Mouse (Mus musculus) cerebellum, adult 18-20 months (tissue): ENCODE measurements around the gene Ccdc136.

ENCODE experiments used
- DNase-seq, 2 experiments: peaks; one replicate each; pipeline ENCODE4 v3.0.0; 2021

Gene Ccdc136

DNA sequence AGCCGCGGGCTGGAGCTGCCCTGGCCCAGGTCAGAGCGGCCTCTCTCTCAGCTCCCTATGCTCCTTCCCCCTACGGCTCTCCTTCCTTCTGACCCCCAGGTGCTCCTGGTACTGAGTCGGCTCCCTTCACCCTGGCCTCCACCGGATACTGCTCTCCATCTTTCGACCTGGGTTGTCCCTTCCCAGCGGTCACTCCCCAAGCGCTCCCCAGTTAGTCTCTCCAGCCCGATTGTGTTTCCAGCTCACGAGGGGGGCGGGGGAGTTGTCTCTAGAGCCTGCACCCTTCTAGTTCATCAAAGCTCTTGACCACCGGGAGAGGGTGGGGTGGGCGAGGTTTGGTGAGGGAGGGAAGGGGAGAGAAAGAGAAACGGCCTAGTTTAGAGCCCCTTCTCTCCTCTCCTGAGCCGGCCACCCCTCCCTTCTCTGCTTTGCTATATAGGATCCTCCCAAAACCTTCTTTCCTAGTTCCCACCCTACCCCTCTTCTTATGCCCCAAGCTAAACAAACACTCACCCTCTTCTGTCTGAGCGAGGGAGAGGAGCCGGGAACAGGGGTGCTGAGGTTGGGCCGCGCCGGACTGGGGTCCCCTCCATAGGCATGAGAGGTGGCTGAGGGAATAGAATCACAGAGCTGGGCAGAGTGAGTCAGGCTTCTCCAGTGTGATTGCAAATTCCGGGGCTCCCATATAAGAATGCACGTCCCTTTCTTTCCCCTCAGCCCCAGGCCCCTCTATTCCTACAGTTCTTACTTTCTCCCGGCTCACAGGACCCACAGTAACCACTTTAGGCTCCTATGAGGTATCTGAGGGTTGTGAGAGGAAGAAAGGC, 818 bp downstream of the Ccdc136 start:
- peak; percentile 45 to 56 for DNase-seq

DNA sequence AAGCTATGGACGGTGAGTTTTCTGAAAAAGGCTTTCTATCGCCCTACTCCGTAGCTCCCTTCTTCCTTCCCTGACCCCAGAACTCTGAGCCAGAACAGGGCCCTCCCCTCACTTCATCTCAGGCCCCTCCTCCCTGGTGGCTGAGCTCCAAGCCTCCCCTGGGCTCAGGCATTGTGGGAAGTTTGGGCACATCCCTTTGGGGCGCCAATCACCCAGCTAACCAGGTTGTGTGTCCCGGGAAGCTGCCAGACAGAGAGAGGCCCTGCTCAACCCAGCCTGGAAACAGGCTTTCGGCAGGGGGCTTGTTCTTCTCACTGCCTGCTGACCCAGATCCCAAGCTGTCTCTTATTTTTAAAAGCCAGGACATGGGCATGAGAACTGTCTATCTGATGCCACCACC, 1.5 kb downstream of the Ccdc136 start:
- peak; percentile 69 to 72 for DNase-seq

DNA sequence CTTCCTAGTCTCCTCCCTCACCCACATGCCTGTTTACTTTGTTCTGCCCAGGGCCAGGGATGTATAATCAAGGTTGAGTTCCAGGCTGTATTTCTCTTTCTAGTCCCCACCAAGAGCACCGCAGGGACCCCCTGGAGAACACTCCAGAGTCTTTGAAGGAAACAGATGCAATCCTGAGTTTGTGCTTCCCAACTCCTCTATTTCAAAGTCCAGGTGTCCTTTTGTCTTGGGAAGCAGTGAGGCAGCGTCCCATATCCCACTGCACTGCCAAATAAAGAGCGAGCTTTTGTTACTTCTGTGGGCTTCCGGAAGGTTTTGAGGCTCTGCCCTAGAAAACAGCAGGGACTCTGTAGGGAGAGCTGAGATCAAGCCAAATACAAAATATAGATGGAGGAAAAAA, 3.7 kb downstream of the Ccdc136 start:
- DNase-seq: no peak

DNA sequence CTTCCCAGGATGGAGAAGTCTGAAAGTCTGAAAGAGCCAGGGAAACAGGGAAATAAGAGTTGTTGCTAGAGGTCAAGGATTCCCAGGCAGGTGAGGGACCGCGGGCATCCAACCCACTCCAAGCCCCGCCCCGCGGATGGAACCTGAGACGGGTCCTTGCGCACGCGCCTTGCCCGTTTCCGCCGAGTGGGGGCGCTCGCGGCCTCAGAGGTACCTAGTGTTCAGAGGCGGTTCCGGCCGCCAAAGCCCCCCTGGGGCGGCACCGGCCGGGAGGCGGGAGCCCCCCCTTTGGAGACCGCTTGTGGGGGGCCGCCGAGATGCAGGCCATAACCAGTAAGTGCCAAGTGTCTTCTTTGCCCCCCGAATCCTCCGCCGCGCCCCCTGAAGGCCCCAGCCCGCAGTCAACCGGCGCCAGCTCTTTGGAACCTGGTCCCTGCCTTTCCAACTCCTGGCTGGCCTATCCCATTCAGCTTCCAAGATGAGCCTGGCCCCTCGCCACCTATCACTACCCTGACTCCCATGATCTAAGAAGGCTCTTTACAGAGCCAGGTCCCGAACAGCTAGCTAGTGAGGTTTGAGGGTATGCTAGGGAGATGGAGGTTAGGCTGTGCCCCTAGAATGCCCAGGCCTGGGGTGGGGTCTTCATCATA, 6.7 kb downstream of the Ccdc136 start:
- peak; percentile 27 to 39 for DNase-seq

DNA sequence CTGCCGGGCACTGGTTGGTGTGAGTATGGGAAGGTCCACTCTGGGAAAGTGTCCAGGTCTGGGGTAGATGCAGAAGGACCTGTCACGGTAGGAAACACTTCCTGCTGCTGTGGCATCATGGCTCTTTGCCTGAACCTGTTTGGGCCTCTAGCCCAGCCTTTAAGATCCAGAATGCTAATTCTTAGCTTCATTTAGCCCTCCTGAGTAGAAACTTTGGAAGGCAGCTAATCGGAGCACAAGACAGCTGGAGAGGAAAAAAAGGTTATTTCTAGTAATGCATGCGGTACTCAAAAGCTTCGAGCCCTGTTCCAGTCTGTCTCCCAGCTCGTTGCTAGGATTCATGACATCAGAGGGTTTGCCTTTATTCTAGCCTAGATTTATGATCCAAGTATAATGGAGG, 10.3 kb downstream of the Ccdc136 start:
- peak in 1 of 2 experiments; percentile 34 for DNase-seq

DNA sequence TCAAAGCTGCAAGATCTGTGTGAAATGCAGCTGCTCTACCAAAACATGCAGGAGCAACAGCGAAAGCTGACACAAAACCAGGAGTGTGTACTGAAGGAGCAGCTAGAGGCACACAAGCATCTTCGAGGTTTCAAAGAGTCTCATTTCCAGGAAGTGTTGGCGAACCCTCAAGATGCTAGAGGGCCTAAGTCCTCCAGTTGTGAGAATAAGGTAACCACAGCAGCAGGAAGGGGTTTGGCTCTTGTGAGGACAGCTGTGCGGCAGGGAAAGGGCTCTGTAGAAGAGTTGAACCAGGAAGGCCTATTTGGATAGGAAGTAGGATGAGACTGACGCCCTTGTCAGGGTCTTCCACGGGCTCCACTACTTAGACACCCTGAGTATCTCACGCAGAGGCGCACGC, 19.3 kb downstream of the Ccdc136 start:
- no peak for DNase-seq

DNA sequence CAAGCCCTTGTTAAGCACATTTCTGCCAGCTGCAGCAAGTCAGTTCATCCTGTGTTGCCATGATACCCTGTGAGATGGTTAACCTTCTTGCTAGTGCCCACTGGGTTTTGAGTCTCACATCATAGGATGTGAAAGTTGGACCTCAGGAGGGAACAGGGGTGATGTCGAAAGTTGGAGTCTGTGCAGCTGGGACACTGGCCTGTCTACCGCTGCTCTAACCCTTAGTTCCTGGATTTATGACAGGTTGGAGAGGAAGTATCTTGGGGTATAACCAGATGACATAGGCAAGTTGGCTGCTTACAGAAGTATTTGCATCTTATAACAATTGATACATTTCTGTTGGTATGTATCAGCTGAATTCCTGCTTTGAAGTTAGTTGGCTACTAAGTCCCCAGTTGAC, 24.5 kb downstream of the Ccdc136 start:
- no peak for DNase-seq

DNA sequence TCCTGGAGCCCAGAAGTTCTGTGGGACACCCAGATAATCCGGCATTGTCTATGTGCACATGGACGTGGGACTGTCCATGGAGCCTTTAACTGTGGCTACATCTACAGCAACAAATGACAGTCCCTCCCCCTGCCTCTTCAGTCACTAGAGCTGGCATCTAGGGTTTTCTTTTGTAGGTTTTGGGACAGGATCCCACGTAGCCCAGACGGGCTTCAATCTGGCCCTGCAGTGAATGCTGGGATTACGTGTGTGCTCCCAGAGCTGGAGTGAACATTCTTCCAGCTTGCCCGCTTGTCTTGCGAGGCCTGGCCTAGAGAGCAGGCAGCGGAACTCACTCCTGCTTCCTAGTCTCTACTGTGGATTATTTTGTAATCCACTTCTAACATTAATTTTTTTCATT, 29.0 kb downstream of the Ccdc136 start:
- no peak for DNase-seq

DNA sequence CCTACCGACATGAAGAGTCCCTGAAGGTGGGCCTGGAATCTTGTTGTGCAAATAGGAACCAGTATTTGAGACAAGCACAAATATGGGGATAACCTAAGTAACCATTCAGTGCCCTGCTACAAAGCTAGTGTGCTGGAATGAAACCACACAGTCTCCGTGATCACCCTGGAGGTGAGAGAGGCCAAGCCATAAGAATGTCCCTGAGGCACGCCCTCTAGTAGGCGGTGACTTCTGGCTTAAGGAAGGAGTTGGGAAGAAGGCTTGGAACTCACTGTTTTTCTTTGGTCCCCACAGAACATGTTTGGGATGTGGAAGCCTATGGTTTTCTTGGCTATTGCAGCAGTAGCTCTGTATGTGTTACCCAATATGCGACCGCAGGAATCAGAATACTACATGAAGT, 30.2 kb downstream of the Ccdc136 start:
- DNase-seq: no peak

DNA sequence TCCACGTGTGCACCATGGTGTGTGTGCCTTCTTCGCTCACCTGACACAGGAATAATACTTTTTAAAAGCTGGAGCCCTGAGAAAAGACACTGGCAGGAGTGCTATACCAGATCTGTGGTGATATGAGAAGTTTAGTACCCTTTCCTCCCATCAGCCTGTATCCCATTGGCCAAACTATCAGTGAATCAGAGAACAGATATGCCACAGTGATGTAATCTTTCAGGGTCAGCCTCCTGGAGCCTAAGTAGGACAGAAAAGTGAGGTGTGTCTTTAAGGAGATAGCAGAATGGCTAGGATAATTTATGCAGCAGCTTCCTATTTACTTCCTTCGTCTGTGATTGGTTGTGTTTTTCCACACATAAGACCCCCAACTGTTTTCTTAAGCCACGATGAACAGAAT, 32.1 kb downstream of the Ccdc136 start:
- DNase-seq: no peak

DNA sequence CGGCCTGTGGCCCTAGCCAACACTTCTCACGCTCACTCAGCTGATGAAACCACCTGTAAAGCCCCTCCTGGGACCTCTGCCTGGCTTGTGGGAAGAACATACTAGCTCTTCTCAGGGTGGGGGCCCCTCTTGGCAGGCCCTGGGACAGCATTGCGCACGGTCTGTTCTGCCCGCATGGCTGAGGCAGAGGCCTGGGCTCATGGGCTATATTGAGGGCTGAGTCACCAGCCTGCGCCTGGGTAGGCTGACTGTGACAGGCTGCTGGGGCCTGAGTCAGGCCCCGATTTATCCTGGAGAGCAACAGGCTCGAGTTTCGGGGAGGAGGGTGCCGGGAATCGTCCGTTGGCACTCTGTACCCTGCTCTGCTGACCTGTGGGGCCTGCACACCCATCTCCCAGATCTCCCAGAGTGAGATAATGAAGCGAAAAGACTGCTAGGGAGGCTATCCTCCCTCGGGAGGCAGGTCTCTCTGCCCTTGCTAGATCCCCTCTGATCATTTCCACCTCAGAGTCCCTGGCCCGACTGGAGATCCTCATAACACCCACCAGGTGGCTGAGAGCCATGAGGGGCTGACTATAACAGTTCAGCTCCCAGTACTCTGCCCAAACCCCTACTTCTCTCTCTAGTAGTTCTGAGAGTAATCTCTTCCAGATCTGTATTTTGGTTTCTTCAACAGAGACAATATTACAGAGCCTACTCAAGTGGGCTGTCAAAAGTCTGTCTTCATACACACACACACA, 34.7 kb downstream of the Ccdc136 start:
- no peak for DNase-seq

DNA sequence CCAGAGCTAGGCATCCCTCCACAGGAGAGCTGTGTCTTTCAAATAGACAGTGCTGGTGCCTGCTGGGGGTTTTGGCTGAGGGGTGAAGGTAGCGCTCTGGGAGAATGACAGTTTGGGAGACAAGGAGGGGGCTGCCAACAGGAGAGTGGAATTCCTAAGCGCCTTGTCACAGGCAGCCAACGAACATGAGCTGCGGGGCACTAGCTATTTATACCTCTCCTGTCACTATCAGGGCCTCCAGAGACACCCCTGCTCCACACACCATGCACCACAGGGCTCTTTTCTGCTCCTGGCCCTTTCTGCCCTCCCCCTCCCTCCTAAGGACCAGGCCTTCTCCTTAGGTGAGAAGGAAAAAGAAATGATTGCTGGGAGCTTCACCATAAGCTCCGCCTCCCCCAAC, 35.4 kb downstream of the Ccdc136 start:
- no peak for DNase-seq

DNA sequence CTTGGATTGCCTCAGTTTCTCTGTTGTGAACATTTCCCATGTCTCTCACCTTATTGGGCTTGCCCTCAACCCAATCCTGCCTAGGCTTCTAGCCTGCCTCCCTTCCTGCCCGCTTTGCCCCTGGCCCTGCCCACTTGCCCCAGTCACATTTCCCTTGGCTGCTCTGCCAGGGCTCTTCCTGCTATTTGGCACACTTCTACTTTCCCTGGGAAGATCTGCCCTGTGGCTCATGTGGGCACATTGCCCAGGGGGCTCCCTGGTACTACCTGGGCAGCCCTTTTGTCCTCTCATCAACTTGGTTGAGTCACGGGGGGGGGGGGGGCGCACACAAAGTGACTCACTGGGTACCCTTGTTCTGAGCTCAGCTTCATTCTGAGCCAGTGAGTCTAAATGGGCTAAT, 36.0 kb downstream of the Ccdc136 start:
- no peak for DNase-seq

DNA sequence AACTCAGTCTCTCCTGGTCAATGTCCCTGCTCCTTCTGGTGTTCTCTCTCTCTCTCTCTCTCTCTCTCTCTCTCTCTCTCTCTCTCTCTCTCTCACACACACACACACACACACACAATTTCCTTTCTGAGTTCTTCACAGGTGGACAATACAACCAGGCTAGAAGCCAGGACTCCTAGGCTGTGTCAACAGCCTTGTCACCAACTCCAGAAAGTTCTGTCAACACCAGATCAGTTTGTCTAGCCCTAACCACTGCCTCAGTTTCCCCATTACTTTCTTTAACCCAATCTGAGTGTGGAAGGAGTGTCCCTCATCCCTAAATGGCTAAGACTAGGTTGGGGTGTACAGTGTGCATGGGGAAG, 36.5 kb downstream of the Ccdc136 start:
- no peak for DNase-seq

DNA sequence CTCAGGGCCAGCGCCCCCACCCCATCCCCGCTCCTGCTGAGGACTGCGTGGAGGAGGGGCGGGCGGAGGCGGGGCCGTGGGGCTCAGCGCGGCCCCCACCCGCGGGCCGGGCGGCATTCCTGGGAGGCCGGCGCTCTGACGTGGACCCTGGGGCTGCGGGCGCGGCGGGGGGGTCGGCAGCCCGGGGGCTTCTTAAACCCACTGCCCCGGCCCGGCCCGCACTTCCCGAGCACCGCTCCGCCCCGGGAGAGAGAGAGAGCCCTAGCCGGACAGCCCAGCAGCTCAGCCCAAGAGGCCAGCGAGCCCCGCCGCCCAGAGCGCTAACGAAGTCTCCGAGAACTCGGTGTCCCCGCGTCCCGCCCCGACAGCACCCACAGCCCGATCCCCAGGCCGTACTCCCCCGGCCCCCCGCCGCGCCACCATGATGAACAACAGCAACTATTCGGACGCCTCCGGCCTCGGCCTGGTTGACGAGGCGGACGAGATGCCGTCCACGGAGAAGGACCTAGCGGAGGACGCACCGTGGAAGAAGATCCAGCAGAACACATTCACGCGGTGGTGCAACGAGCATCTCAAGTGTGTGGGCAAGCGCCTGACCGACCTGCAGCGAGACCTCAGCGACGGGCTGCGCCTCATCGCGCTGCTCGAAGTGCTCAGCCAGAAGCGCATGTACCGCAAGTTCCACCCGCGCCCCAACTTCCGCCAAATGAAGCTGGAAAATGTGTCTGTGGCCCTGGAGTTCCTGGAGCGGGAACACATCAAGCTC, 37.1 kb downstream of the Ccdc136 start, which contains the start of gene Flnc:
Flnc (plus strand) TSS at position 219 of the 766 bp plus-strand sequence.
- peak in 1 of 2 experiments; percentile 18 for DNase-seq

DNA sequence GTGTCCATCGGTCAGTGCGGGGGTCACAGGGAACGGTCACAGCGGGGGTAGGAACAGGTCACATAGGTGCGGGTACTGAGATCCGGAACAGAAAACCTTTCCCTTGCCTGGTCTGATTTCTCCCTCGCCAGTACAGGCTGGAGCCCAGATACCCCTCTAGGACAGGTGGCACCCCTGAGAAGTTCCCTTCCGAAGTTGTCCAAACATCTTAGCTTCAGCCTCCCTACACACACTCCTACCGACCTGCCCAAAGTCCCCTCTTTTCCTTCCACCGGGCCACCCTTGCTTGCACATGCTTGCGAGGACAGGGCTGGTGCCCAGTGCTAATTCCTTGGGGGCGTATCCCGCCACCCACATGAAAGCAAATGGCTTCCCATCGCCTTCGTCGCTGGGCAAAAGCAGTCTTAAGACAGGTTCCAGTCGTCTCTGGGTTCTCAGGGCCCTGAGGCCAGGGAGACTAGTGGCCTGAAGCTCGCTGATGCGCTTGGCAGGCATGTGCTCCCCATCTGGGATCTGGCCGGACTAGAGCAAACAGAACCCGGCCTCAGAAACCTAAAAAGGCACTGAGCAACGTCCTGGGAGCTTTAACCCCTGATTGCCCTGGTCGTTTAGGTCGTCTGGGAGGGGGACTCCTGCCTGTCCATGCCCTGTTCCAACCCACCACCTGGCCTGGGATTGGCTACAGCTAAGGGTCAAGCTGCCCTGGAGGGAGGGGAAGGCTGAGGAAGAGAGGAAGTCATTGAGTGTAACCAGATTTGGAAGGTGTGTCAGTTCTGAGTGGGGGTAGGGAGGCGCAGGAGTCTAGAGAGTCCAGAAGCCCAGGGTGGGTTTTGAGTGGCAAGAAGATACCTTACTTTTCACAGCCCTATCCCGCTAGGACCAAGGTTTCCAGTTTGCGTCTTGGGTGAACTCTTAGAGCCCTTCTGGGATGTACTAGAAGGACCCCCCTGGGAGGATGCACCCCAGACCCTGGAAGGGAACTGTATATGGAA, 38.0 kb downstream of the Ccdc136 start:
- peak in 1 of 2 experiments; percentile 15 for DNase-seq

DNA sequence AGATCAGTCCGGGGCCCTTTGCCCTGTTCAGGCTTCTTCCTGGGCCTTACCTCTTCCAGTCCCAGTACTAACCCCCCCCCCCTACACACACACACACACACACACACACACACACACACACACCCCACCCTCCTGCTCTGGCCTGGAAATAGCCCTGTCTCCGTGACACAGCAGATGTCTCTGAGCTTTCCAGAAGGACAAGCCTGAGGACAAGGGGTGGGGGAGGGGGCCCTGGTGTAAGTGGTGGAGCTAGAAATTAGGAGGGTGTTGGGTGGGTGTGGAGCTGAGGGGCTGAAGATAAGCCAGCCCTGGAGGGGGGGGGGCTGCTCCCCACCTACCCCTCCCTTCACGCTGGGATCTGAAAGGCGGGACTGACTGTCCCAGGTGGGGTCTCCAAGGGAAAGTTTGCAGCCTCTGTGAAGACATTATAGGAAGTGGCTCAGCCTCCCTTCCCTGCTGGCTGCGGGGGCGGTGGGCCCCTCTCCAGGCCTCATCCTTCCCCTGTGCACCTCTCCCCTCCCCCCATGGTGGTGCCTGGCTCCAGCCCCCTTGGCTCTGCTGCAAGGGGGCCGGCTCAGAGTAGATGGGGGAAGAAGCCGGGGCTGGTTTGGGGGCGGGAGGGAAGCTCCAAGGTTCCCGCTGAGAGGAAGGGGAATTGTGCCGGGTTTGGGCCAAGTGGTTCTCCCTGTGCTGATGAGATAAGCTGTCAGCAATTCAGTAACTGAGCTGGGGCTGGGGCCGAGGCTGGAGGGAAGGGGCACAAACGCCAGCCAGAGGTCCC, 39.0 kb downstream of the Ccdc136 start:
- no peak for DNase-seq

DNA sequence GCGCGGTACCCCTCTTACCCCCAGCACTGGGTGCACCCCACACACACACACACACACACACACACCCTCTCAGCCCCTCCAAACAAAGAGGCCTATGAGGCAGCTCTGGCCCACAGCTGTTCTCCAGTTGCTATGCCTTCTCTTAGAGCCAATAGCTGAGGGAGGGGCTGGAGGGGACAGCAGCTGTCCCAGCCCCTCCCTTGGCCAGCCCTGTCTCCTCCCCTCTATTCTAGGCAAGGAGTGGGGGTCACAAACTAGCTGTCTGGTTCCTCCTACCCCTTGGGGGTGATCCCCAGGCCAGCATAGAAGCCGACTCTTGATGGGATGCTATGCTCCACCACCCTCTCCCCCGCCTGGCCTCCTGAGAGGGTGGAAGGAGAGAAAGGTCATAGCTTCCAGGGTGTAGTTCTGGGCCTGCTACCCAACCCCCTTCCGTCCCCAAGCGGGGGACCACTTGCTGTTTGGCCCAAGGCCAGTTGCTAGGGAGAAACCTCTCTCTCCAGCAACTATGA, 39.9 kb downstream of the Ccdc136 start:
- DNase-seq: no peak

DNA sequence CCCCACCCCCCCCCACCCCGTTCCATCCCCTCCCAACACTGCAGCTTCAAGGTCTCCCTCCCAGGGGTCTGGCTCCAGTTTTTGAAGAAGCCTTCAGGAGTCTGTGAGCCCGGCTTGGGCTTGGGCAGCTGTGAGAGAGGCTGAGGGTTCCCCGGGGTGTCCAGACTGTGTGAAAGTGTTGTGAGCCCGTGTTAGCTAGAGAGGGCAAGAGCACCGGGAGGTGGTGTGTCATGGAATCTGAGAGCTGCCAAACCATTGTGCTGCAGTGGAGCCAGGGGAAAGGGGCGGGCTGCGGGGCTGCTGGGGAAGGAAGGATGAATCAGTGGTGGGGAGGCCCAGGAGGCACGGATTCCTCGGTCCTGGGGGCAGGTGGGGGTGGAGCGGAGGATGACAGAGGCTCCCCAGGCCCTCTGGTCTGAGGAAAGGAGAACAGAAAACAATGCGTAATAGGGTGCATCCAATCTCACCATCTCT, 40.4 kb downstream of the Ccdc136 start:
- no peak for DNase-seq

DNA sequence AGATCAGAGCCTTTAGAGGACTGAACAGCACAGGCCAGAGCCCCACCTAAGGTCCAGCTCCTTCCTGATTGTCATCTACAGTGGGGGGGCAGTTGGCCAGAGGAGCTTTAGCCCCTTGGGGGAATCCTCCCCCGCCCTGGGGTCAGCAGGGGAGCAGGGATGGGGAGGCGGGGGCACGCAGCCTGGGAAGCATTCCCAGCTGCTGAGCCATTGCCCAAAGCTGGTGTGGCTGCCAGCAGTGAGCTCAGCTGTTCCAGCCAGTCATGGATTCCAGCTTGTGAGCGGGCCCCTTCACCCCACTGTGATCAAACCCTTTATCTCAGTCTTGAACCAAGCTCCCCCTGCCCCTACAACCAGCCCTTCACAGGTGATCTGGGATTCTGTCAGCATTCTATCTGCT, 43.1 kb downstream of the Ccdc136 start:
- peak in 1 of 2 experiments; percentile 19 for DNase-seq

DNA sequence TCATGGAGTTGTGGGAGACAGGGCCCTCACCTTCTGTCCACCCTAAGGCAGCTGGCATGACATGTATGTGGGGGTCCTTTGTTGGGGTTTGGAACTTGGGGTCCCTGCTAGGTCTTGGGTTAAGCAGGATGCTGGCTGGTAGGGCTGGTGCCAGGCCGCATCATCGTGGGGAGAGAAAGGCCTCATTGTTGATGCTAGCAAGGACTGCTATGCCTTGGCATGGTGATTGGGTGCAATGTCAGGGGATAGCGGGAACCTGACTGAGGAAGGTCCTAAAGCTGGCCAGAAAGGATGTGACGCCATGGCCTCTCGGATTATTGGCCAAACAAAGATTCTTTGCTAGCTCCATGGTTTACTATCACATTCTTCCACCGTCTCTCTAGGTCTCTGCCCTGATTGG, 43.7 kb downstream of the Ccdc136 start:
- DNase-seq: no peak
